Mouse (Mus musculus): ENCODE results near the gene Pdzd11.

Gene Pdzd11

GRCm38 (mm10) chrX:100625802-100626793 lies at the start of gene Pdzd11:
Pdzd11 (minus strand) TSS chrX:100626568.
- DNase-seq = peak; percentile 92

- DNase-seq = no peak
These were observed 38.5 kb upstream of the Pdzd11 start for GRCm38 (mm10) chrX:100664825-100665224.

GRCm38 (mm10) chrX:100652848-100653247 lies 26.5 kb upstream of the Pdzd11 start:
- no peak for DNase-seq

GRCm38 (mm10) chrX:100638477-100638876 lies 12.1 kb upstream of the Pdzd11 start:
- DNase-seq = no peak

- no peak for DNase-seq
These were observed 2.7 kb upstream of the Pdzd11 start for GRCm38 (mm10) chrX:100629076-100629475.

- no peak for DNase-seq
These were observed 894 bp downstream of the Pdzd11 start, which contains the start of gene Kif4 for GRCm38 (mm10) chrX:100625546-100625801. Kif4 (plus strand) TSS chrX:100625737.

- DNase-seq = no peak
These were observed 1.2 kb downstream of the Pdzd11 start for GRCm38 (mm10) chrX:100625146-100625545.

- DNase-seq = no peak
These were observed 2.1 kb downstream of the Pdzd11 start for GRCm38 (mm10) chrX:100624242-100624641.

GRCm38 (mm10) chrX:100621366-100621765 lies 5.0 kb downstream of the Pdzd11 start:
- DNase-seq = no peak

- DNase-seq = no peak
These were observed 7.9 kb downstream of the Pdzd11 start for GRCm38 (mm10) chrX:100618488-100618887.

- no peak for DNase-seq
These were observed 21.1 kb downstream of the Pdzd11 start, which contains the start of gene Arr3 for GRCm38 (mm10) chrX:100605314-100605713. Arr3 (plus strand) TSS chrX:100605497.

- peak; percentile 48 for DNase-seq
These were observed 26.6 kb downstream of the Pdzd11 start for GRCm38 (mm10) chrX:100599755-100600154.

GRCm38 (mm10) chrX:100597439-100597838 lies 28.9 kb downstream of the Pdzd11 start:
- DNase-seq = peak; percentile 48

- DNase-seq = no peak
These were observed 31.6 kb downstream of the Pdzd11 start, which contains the start of gene P2ry4 for GRCm38 (mm10) chrX:100594791-100595190. P2ry4 (minus strand) TSS chrX:100594869.
